Mouse (Mus musculus) CD4-positive helper T cell, adult 2 months (primary cell): ENCODE results near the gene Dnah17.

ENCODE experiments used
- DNase-seq: peaks from one replicate; pipeline ENCODE4 v3.0.0-alpha.2; 2012; ENCODE audit warnings: low read depth, missing footprints, low spot score

The Dnah17 gene

DNA sequence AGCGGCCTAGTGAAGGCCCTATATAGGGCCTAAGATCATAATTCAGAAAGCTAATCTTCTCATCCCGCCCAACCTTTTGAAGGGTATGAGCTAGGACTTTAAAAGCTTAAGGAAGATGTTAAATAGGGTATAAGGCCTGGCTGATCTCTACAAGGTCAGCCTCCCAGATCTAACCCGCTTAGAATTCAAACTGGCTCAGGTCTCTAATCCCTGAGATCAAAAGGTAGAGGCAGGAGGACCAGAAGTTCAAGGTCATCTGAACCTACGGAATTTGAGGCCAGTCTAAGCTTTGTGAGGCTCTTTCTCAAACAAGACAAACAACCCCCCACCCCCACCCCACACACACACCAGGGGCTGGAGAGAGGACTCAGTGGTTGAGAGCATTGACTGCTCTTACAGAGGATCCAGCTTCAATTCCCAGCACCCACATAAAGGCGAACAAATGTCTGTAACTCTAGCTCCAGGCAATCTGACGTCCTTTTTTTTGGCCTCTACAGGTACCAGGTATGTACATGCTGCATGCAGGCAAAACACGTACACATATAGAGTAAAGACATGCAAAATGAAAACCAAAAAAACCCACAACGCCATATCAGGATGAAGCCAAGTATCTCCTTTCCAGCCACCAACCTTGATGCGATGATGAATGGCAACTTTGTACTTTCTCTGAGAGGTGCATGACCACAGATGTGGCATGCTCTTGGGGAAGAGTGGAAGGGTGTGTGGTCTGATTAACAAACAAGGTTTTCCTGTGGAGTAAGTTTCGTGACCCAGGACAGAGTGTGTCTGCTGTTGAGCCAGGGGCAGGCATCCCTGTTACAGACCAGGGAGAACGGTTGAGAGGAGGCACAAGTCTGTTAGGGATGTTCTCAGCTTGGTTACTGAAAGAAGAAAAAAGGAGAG, 157.5 kb downstream of the Dnah17 start:
- no peak for DNase-seq
